Mouse (Mus musculus): Measurements from ENCODE around the gene Pbx1.

Gene Pbx1

DNA sequence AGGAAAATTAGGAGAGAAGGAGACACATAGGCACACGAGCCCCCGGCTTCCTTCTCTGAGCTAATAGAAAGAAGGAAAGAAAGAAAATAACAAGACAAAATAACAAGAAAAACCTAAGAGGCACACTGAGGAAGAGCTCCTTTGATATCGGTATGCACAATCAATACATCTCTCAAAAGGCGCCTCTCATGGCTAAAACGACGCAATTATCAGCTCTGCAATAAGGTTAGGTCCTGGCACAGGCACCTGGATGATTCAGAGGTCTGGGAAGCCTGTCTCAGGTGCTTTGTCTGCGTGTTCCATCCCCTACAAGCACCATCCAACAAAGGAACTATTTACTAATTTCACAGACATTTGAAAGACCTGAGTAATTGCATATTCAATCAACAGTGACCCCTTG lies 5.8 kb downstream of the Pbx1 start:
- no peak for DNase-seq (ENCODE audit: extremely low spot score, low spot score)

DNA sequence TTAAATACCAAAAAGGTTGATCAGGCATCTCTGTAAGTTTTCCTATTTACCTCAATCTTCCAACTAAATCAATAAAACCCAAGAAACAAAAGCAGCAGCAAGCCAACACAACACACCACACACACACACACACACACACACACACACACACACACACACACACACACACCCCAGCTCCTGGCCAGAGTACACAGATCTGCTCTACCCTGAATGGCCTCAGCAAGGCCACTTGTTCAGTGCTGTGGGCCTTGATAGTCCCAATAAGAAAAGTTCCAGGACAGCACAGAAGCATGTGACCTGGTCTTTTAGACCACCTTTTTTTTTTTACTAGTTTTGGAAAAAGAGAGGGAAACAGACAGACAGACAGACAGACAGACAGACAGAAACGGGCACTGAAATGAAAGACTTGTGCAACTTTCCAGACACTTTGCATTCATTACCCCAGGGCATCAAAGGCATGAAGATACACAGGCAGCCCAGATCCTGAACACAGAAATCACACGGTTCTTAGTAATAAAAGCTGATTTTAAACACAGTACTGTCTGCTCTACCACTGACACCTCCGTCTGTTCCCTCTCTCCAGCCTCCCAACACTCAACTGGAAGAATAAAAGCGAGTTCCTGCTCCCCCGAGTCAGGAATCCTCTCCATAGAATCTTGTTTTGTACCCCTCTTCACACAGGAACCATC lies 6.9 kb downstream of the Pbx1 start:
- no peak for DNase-seq (ENCODE audit: extremely low spot score, low spot score)

DNA sequence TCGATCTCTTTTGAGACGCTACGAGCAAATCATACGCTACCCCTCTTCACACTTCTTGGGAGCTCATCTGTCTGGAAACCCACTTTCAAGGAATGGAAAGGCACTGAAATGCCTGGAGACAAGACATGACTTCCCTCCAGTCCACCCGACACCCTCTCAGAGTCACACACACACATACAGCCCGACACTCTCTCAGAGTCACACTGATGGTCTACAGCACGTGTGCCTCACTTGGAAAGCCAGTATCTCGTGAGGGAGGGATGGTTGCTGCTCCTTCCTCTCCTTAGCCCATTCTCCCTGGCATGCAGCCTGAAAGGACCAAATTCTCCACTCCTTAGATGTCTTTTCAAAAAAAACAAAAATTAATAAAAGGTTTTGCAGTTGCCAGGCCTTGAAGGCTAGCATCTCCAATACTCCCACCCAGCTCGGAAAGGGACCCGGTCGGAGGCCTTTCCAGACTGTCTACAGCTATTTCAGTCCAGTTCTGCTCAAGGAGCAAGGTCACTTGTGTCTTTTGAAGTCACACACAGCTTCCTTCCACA lies 8.6 kb downstream of the Pbx1 start:
- DNase-seq (ENCODE audit: extremely low spot score, low spot score) = no peak

DNA sequence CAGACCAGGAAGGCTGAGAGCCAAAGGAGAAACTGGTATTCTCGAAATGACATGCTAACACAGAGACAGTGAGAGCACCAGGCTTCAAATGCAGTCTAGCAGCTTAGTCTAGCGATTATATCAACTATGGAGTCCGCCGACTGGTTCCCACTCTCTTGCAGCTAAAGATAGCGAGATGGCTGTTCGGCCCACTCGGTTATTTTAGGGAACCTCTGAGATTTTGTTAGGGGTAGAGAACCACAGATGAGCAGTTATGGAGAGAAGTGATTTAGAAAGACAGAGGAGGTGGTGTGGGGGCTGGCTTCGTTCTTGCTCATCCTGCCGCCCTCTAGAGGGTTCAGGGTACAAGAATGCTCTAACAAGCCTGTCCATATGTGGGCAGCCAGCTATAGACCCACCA lies 13.2 kb downstream of the Pbx1 start:
- DNase-seq (ENCODE audit: extremely low spot score, low spot score) = no peak

DNA sequence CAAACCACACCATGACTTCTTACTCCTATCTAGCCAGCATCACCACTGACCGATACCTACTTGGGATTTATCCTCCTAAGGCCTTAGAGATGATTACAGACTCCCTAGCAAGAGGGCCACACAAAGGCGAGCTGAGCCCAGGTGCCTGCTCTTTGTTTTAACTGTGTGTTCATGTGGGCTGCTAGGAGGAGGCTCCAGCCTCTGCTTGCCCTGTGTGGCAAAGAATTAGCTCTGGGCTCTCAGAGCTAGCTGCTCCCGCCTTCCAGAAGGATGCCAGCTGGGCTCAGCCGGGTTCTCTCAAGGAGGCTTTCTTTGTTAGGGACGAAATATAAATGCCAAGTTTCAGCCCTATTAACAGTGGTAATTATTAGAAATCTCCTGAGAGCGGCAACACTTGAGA lies 14.4 kb downstream of the Pbx1 start:
- no peak for DNase-seq (ENCODE audit: extremely low spot score, low spot score)

DNA sequence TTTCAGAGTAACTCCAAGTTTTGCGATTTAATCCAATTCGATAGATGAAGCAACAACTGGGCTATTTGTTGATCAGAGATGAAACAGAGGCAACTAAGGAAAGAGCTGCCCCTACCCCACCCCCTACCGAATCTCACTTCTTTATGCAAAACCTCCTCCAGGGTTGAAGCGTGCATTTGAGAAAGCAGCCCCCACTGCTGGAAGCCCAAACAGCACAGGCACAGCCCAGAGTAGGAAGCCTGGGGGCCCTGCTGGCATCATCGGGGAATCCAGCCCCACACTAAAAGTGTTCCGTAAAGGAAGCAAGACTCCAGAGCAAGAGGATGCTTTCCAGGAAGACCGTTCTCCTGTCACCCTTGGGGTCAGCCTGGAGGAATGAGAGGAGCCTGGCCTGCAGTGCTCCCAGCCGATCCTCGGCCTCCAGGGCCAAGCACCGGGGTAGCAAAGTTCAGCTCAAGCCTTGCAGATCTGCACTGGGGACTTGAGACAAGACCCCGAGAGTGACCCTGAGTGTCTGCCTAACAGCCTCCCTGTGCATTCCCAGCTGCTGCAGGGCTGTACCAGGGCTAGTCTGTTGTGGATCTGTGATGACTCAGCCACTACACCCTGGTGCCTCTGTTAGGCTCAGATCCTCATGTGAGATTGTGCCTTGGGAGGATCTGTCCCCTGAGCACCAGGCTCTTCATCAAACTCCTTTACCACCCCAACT lies 15.2 kb downstream of the Pbx1 start:
- DNase-seq (ENCODE audit: extremely low spot score, low spot score) = no peak

DNA sequence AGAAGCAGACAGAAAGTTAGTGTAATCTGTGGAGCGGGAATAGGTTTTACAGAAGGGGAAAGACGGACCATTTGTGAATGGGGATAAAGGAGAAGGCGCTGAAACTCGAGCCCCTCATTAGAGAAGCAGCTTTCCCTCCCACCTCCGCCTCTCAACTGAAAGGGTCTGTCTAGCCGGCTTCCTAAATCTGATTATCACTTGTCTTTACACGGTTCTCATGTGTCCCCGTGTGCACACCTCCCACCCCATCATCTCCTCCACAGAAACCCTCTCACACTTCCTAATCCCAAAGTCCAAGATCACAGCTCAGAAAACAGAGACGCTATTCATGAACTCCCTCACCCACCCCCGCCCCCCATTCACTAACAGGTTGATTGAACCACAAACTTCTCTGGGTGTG lies 21.5 kb downstream of the Pbx1 start:
- DNase-seq (ENCODE audit: extremely low spot score, low spot score) = no peak

DNA sequence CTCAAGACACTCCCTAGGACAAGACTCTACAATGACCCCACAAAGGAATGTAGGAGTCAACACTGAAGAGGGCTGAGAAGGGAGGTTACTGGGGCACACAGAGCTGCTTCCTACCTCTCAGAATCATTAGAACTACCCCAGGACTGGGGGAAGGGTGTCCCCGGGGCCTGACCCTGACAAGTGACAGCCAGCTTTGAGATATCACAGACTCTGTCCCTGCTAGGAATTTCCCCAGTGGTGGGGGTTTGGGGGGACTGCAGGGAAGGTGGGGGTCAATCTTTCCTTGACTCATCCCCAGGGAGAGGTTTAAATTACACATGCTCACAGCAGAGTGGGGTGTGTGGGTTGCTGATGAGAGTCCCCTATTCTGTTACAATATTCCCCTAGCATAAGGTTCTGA lies 22.0 kb downstream of the Pbx1 start:
- DNase-seq (ENCODE audit: extremely low spot score, low spot score) = no peak

DNA sequence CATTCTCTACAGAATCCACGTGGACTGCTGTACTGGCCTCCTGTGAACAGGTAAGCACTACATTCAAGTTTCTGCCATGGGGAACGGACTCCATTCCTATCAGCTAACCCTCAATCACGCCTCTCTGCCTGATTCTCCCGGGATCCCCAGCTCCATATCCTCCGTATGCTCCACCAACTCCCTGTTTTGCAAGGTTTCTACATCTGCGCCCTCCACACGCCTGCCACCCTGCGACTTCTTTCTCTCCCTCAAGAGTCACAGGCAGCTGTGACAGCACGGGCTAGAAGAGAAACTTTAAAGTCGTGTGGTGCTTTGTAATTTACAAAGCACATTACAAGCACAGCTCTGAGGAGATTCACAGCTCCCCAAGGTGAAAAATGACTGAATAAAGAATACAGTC lies 23.3 kb downstream of the Pbx1 start:
- DNase-seq (ENCODE audit: extremely low spot score, low spot score) = no peak

DNA sequence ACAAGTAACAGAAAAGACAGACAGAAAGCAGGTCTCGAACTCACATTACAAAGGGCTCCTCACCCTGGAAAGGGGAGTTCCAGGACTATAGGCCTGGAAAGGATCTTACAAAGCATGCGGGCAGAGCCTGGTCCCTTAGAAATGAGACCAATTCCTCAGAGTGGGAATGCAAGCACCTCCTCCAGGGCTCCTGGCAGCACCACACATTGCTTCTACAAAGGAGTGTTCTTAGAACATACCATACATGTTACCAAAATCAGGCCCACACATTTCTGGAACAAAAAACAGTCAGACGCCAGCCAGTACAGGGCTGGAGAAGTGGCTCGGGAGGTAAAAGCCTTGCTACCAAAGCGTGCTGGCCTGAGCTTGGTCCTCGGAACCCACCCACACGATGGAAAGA lies 24.1 kb downstream of the Pbx1 start:
- DNase-seq (ENCODE audit: extremely low spot score, low spot score) = no peak

DNA sequence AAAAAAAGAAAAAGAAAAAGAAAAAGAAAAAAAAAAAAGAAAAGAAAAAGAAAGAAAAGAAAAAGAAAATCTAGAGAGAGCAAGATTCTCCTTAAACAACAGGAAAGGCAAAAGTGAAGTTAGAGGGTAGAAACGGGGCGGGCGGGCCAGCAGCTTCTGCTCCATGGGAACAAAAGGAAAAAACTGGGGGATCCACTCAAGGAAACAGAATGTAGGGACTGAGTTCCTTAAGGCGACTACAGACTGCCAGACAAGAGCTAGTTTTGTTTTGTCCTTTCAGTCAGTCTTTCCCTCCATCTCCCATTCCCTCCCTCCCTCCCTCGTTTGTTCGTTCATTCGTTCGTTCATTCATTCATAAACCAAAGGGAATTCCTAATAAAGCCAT lies 25.8 kb downstream of the Pbx1 start:
- no peak for DNase-seq (ENCODE audit: extremely low spot score, low spot score)

DNA sequence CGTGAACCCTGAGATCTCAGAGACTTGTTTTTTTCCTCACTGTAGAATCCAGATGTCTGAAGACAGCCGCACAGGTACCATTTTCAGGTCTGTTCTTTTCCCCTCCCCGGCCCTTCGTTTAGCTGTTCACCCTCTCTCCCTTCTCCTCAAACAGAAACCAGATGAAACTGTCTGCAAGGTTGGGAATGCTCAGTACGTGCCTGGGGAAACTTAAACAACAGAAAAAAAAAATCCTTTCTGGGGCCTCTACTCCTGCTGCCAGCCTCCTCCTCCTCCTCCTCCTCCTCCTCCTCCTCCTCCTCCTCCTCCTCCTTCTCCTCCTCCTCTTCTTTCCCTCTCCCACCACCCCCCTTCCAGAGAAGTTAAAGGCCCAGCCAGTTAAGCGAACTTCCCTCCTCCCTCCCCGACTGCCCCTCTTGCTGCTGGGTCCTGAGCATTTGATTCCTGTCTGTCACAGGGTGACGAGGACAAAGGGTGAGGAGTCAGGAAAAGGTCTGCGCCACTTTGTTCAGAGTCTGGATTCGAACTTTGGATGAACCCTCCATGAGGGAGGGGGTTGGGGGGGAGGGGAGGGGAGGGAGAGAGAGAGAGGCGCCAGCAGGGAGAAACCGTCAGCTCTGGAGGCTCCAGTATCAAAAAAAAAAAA lies 26.3 kb downstream of the Pbx1 start:
- peak; percentile 70 for DNase-seq (ENCODE audit: extremely low spot score, low spot score)

DNA sequence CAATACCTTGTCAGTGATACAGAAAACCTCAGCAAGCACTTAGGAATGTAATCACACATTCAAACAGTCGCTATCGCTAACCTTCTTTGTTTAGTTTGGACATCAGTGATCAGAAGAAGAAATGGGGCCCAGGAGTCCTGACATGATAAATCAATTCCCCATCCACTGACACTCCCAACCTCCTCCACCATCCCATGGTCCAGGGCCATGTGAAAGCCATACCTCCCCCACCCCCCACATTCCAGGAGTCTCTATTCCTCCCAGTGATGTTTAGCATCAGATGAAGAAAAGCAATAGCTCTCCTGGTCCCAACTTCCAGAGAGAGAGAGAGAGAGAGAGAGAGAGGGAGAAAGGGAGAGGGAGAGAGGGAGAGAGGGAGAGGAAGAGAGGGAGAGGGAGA lies 28.5 kb downstream of the Pbx1 start:
- no peak for DNase-seq (ENCODE audit: extremely low spot score, low spot score)

DNA sequence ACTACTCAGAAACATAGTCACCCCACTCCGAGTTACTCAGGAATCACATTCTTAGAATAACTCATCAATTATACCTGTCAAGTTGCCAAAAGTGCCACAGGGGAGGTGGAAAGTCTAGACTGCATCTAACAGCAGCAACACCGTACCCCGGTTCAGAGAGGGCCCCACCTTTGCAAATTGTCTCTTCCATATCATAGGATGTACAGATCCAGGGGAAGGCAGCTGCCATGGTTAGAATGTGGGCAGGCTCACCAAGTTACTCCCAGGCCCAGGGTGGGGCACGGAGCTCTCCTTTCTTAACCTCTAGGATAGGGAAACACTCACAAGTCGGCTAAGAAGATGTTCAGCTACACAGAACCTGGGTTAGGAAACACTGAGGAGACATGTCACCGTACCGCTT lies 29.4 kb downstream of the Pbx1 start:
- peak; percentile 47 for DNase-seq (ENCODE audit: extremely low spot score, low spot score)

DNA sequence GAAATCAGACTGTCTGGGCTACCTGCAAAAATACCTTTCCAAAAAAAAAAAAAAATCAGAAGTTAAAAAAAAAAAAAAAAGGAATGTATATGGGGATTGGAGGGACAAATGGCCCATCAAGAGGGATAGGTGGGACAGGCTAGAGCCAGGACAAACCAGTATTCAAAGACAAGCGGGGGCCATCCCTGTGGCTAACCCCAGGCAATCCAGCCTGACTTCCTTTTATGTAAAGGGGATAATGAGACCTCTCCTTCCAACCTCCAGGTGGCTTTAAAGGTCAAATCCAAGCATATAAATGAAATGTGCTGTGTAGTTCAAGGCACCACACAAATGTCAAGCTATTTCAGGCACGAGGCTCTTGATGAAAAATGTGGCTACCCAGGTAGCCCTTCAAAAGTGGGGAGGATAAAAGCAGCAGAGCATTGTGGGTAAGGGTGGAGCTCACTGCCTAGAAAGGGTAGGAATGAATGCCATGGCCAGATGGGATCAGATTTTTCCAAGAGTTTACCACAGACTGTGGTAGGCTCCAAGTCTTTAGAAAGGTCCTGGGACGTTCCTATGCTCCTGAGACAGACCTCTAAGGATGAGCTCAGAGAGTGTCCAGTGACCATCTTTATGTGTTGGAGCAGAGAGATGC lies 36.4 kb downstream of the Pbx1 start:
- DNase-seq (ENCODE audit: extremely low spot score, low spot score) = no peak

DNA sequence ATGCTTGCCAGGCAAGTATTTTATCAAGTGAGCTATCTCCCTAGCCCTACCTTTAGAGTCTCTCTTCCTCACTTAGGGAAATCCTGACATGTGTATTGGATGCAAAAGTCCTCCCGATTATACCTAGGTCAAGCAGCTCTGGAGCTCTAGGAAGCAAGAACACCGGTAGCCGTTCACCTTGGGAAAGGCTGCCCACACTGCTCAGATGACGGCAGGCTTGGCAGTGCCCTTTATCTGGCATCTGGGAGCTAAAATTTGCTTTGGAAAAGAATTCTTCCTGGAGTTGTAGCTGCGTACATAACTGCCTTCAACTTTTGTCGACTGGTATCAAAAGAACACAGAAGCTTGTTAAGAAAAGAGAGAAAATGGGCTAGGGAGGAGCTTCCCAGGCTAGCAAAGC lies 37.5 kb downstream of the Pbx1 start:
- no peak for DNase-seq (ENCODE audit: extremely low spot score, low spot score)

DNA sequence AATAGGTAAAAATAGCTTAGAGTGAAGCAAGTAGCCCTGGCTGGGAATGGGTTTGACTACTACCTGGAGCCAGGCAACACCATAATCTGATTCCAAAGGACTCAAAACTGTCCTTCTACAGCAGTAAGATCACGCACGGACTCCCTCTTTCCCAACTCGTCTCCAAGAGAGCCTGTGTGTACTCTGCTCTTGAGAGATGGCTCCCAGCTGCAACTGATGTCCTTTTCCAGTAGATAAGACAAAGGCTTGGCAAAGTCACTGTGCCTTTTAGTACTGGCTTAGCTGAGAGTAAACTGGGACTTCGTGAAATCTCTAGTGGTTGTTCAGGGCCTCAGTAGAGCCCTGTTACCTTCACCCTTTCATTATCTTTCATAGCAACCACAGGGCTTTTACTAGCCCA lies 38.6 kb downstream of the Pbx1 start:
- no peak for DNase-seq (ENCODE audit: extremely low spot score, low spot score)

DNA sequence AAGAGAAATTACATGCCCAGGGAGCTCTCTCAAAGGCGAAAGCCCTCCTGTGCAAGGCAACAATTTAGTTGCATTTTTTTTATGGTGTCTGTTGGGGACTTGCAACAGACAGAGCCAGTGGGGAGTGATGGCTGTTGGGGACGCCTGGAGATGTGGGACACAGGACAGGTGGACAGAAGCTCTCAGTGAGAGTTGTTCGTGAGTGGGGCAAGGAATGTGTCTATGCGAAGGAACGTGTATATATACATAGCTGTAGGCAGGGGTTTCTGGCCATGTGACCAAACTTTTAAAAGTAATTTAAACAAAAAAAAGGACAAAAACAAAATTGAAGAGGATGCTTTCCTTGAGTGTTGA lies 39.6 kb downstream of the Pbx1 start:
- DNase-seq (ENCODE audit: extremely low spot score, low spot score) = no peak

DNA sequence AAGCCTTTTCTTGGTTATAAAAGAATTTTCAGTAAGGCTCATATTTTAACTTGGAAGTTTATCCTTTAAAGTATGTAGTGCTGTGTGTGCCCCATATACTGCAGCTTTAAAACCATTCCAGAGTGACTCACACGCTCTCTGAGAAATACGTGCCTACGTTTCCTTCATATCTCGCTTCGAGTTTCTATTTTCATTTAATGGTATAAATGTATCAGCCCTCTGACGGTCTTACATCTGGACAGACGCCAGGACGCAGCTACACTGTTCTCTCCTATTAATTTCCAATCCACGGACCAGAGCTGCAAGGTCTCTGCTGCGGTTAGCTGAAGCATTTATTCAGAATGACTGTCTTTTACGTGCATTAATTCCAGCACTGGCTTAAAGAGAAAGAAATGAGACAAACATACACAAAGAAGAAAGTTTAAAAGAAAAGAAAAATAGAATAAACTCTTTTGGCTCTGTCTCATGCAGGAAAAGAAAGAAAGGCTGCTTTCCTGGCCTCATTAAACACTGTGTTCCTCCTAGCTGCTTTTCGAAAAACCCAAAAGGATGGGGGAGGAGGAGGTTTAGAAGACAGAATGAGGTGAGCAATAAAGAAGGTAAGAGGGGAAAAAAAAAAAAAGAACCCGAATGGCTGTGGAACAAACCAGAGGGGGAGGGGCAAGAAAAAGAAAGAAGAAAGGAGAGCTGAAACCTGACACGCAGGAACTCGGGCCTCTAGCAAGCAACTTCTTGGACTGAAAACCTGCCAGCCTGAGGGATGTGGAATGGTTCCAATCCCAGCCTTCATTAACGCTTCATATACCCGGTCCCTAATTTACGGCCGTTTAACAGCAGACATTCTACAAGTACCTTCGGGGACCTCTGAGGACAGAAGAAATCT lies 40.2 kb downstream of the Pbx1 start:
- no peak for DNase-seq (ENCODE audit: extremely low spot score, low spot score)

DNA sequence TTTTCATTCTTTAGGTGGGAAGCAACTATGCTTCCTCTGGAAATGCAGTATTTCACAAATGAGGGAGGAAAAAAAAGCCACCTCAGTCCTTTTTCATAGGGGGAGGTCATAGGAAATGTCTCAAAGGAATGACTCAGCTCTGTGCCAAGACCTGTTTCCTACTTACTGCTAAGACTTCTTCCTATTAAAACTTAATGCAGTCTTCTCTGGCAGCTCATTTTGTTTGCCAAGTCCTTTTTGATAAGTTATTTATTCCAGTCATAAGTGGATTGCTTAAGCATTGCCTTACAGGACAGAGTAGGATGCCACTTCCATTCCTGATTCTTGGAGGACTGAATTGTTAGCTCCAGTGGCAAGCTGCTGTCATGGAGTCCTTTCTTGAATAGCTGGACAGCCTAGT lies 41.3 kb downstream of the Pbx1 start:
- DNase-seq (ENCODE audit: extremely low spot score, low spot score) = no peak

DNA sequence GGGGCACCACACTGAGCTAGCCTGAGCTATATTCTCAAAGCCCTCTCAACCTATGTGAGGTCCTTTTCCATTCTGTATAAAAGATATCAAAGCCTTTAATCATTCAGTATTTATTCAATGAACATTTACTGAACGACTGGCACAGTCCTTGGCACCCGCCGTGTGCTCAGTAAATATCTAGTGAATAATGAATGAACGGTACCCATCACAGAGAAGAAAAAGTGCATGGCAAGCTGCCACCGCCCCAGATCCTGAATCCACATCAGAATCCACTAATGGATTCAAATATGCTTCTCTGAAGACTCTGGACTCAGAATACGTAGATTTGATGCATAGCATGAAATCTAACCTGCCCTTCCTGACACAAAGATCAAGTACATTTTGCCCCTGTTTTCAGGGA lies 45.9 kb downstream of the Pbx1 start:
- no peak for DNase-seq (ENCODE audit: extremely low spot score, low spot score)
